Mouse (Mus musculus): ENCODE measurements at regions not wholly inside any gene's neighbourhood (a gene's known extent, or its start where the extent isn't known, plus 50 kb on each side); places are given as distances from the start of the nearest gene placed in this dataset.

DNA sequence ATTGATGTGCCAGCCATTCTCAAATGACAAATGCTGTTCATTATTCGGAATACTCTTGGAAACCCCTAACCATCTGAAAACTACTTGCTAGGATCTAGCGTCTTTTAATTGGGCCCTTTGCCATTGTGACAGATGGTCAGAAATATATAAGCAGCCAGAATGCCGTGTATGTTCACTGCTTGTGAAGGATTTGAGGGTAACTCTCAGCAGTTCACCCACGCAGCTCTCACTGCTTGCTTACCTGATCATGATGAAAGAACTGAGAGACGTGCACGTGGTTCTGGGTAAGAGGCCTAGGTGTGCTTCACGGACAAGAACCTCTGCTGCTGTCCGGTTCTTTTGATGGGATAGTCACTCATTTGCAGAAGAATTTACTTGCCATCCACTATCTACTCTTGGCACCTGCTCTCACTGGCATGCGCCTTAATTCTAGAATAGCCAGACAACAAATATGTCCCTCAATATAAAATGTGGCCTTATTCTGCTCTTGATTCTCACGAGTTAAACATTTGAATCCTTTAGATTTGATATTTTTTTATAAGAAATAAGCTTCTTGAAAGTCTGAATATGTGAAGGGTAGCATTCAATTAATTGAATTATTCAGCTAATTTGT is 328.1 kb downstream of the Ptprc start:
- TF ChIP-seq EP300 (IDR thresholded peaks at IDR 0.05; ENCODE audit: low read length) = no peak
- TF ChIP-seq POLR2A (IDR thresholded peaks at IDR 0.05; ENCODE audit: low read depth, low read length) = no peak
- TF ChIP-seq CTCF (conservative IDR thresholded peaks at IDR 0.05 in 1 of 2, IDR thresholded peaks at IDR 0.05 in 1 of 2; ENCODE audit: low read depth in 2 of 2, low read length in 2 of 2) = no peak
- no peak for TF ChIP-seq MEF2A (IDR thresholded peaks at IDR 0.05; ENCODE audit: borderline replicate concordance, low read depth, low read length)
- no peak for TF ChIP-seq ELF1 (IDR thresholded peaks at IDR 0.05; ENCODE audit: low read depth, low read length)
- no peak for TF ChIP-seq RCOR1 (conservative IDR thresholded peaks at IDR 0.05; ENCODE audit: low read depth, low read length)
